Mouse (Mus musculus): ENCODE measurements at regions not wholly inside any gene's neighbourhood (a gene's known extent, or its start where the extent isn't known, plus 50 kb on each side); places are given as distances from the start of the nearest gene placed in this dataset.

DNA sequence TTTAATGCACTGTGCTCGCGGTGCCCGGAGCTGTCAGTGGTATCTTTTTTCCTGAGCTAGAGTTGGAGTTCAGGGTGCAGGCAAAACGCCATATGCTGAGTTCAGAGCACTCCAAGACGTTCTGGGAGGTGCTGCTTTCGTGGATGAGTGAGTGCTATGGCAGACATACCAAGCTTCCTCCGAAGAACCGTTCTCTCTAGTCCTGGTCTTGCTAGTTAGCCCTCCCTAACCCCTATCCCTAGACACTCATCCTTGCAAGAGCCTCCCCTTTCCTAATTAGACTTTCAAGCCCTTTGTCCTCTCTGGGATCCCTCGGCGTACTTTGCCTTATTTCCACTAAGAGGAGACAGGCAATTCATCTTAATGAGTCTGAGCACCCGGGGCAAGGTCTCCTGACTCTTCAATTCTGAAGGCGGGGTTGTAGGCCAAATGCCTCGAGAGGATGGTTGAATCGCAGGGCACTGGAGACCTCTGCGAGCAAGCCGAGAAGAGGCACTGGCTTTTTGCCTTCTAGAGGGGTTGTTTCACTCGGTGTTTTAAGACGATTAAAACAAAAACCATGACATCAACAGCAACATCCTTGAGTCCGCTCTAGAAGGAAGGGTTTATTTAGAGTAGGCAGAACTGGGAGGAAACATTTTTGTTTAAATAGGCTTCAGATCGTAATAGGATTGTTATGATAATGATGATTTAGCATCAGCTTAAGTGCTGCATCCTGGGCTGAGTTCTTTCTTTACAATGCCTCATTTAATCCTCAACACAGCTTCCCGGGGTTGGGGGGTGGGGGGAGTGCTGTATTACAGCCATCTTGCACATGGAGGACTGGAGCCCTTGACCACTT, 243.6 kb downstream of the Ndfip2 start:
- no peak for DNase-seq (ENCODE audit: low read depth, low spot score)

GRCm38 (mm10) chr14:105500966-105501741, 242.8 kb downstream of the Ndfip2 start:
- DNase-seq (ENCODE audit: low read depth, low spot score): no peak

- peak; percentile 91 for DNase-seq (ENCODE audit: low read depth, low spot score)
These were observed 241.0 kb downstream of the Ndfip2 start for GRCm38 (mm10) chr14:105499319-105499895.

GRCm38 (mm10) chr14:105498155-105498906, 240.0 kb downstream of the Ndfip2 start:
- no peak for DNase-seq (ENCODE audit: low read depth, low spot score)

- no peak for DNase-seq (ENCODE audit: low read depth, low spot score)
These were observed 236.8 kb downstream of the Ndfip2 start for GRCm38 (mm10) chr14:105495161-105495560.

GRCm38 (mm10) chr14:105494415-105494814, 236.0 kb downstream of the Ndfip2 start:
- peak; percentile 58 for DNase-seq (ENCODE audit: low read depth, low spot score)

DNA sequence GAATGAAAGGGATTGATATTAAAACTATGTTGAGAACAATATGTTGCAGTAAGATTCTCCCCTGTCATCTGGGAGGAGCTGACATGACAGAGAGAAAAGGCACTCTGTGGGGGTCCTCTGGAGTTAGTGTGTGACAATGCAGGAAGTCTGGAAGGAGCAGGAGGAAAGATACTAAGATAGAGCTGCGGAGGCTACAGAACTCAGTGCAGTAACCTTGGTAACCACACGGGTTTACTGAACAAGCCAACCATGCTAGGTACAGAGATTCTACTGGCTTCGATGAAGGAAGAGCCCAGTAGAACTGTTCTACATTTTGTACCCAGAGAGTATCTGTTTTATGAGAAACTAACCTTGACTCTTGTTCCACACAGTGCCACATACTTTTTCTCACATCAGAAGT, 231.8 kb downstream of the Ndfip2 start:
- DNase-seq (ENCODE audit: low read depth, low spot score): no peak

DNA sequence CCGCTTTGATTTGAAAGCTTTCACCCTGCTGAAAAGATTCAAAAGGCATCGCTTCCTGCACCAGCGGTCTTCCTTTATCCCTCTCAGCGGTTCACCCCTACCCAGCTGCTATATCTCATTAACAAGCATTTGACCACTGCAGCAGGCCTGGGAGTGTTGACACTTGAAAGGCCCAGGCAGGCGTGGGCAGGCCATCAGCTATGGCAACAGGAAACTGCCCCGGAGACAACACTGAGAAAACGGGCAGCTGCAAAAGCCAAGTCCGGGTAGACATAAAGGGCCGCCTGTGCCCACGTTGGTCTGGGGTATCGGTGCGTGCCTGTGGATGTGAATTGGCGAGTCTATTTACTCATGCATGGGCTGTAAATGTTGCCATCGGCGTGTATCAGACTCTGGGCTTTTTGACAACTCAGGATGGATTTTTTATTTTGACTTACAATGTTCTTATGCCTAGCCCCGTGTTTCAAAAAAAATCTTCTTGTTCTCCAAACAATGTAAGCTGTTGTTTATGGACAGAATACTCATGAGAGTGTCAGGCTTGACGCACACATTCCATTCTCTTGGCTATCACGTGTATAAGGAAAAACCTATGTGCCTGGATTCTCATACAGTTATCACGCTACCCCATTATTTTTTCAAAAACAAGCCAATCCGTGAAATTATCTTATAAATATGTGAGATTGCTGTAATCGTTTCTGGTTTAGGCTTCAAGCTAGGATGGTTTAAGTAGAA, 225.1 kb downstream of the Ndfip2 start:
- DNase-seq (ENCODE audit: low read depth, low spot score): no peak

DNA sequence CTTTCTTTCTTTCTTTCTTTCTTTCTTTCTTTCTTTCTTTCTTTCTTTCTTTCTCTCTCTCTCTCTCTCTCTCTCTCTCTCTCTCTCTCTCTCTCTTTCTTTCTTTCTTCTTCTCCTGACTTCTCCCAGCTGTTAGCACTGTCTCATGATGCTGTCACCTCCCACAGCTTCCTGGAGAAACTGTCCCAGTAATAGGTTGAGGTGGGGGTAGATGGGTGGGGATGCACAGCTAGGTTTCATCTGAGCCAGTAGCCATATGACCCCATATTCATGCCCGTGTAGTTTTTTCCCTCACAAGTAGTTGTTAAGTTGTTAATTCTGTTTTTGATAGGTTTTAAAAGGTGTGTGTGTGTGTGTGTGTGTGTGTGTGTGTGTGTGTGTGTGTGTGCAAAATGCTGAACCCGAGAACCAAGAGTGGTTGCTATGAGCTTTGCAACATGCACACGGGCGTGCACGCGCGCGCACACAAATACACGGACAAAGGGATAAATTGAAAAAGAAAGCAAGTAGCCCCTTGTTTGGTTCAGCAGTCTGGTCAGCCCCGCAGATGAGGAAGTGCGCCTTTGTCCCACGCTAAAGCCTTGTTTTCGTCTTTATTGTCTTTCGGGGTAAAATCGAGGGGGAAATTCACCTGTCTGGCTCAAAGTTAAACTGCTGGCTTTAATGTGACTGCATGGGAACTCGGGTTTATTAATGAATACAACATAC, 224.4 kb downstream of the Ndfip2 start:
- peak; percentile 76 for DNase-seq (ENCODE audit: low read depth, low spot score)

DNA sequence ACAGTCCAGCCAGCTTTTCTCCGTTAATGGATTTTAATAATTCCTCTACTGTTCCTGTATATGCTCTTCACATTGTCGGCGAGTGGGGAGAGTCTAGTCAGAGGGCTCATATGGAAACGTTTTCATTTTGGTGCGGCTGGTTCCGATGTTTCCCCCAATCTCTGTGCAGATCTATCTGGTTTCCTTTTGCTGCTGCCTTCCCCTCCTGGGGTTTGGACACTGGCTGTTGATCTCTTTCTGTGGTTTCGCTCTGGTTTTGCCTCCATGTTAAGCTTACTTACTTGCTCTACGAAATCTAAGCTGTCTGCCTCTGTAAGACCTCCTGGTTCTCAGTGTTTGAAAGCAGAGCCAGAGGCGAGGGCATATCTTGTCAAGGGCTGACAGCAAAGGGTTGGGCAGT, 221.7 kb downstream of the Ndfip2 start:
- no peak for DNase-seq (ENCODE audit: low read depth, low spot score)

DNA sequence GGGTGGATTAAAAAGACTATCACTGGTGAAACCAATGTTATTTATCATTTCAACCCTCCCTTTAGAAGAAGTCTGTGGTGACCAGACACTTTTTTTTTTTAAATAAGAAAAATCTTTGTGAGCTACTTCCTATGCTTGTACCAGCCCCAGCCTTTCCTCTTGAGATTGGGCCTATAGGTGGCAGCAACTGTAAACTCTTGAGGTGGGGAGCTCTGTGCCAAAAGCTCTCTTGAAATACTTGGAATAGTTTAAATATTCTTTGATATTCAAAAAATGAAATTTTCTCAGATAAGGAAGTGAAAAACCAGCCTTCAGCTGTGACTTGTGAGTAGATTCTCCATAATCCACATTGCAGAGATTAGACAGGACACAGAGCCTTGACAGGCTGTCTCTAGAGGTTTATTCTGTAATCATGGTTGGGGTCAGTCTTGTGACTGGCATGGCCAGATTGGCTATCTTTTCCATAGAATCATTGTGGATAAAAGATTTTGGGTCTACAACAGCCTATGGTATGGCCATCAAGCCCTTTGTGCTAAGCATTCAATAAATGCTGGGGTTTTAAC, 216.7 kb downstream of the Ndfip2 start:
- peak; percentile 64 for DNase-seq (ENCODE audit: low read depth, low spot score)

DNA sequence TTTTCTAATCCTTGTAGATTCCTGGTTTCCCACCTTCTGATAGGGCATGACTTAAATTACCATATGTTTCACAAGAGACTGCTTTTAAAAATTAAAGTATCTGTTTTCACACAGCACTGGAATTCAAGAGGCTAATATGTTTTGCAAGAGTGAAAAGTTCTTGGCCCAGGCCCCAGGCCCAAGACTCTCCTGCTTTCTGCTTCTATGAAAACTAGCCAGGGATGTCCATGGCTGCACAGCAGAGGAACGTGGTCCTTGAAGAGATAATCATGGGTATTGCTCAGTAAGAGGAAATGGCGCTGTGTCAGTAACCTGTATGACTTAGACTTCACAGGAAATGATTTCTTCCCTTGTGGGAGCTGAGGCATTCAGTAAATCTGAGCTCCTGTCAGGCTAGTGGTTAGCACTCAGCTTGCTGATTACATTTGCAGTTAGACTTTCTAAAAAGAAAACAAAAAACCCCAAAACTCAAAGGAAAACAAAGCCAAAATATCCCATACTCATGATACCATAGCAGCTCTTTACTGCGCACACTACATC, 190.6 kb downstream of the Ndfip2 start:
- DNase-seq (ENCODE audit: low read depth, low spot score): no peak

- no peak for DNase-seq (ENCODE audit: low read depth, low spot score)
These were observed 188.7 kb downstream of the Ndfip2 start for GRCm38 (mm10) chr14:105447088-105447487.

- no peak for DNase-seq (ENCODE audit: low read depth, low spot score)
These were observed 177.0 kb downstream of the Ndfip2 start for GRCm38 (mm10) chr14:105435343-105435742.

- no peak for DNase-seq (ENCODE audit: low read depth, low spot score)
These were observed 175.1 kb downstream of the Ndfip2 start for GRCm38 (mm10) chr14:105433456-105433855.

DNA sequence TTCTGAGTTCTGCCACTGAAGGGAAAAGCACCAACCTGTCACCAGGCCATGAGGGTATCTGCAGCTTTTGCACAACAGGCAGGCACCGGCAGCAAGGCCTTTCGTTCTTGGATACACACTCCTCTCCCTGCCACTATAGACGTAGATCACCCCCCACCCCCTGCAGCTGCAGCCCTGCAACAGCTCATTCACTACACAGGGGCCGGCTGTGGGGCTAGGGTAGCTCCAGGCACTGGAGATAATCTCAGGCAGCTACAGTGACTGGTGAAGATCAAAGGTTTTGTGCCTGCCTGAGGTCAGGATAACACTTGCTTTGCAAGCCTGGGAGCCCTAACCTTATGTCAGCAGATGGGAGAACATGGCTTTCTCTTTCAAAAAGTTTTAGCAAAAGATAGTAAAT, 174.3 kb downstream of the Ndfip2 start:
- DNase-seq (ENCODE audit: low read depth, low spot score): no peak

DNA sequence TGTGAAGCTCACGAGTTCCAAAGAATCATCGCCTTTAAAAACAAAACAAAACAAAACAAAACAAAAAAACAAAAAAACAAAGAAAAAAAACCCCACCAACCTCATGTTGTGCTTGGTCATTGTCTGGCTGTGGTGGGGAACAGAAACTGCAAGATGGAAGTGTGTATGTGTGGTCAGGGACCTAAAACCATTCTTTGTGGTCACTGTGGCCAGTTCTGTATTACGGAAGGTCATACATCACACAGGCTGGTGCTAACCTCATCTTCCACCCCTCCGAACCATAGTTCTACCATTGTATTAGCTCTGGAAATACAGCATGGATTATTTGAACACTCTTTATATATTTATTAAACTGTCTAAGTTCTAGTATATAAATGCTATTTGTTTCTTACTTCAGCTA, 173.2 kb downstream of the Ndfip2 start:
- DNase-seq (ENCODE audit: low read depth, low spot score): no peak

GRCm38 (mm10) chr14:105429664-105430257, 171.4 kb downstream of the Ndfip2 start:
- no peak for DNase-seq (ENCODE audit: low read depth, low spot score)

DNA sequence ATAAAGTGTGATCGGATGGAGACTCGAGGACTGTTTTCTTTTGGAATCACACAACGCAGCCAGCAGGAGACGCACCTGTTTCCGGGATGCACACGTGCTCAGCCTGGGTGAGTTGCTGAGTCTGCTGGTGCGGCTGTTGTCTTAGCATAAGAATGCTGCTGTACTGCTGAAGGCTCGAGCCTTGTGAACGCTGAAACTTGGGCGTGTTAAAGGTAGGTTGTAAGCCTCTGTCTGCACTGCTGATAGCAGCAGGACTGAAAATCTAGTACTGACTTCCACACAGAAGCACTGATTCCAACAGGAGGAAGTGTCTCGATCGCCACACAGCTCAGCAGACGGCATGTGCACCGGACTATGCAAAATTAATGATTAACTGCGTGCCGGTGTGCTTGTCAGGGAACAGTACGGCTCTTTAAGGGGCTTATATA, 169.1 kb downstream of the Ndfip2 start:
- no peak for DNase-seq (ENCODE audit: low read depth, low spot score)

All from A20 (cell line).